9 mouse cellular contexts compared by ENCODE assay signal in the genomic region with DNA sequence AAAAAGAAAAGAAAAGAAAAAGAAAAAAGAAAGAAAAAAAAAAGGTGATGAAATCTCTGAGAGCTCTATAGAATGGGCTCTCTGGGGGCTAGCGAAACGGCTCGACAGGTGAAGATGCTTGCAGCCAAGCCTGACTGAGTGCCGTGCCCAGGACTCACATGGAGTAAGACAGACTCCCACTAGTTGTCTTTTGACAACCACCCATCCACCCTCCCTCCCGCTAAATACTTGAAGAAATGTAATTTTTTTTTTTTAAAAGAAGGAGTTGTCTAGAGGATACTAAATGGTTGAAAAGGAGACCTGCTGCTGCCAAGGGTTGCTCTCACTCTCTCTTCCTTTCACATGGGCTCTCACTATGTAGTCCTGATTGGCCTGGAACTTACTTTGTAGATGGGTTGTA. TPM values are rescaled to one million over a fixed set of nuclear protein-coding genes. Genes with fewer than 3 reads are reported as not detected.
A peak's percentile ranks its signal among the peaks of the same experiment; 100 is the strongest.
DNase-seq lines count a peak whose midpoint lies in the region; ATAC-seq lines count a peak whose summit lies in the region.
"Had no signal": no experiment of that assay in that cellular context is flagged by ENCODE, and none has a peak within 500 bp of the region (broad histone marks: within the 10 kb centered on the region; RNA-seq: fewer than 3 reads in every experiment).

No protein-coding gene starts in this region.

- intact Hi-C loops in heart, postnatal 36 days (cut with DNase I) = no loop called here

- H3K4me3 ChIP-seq in heart, embryonic 11.5 days (ENCODE audit: low read depth, low read length) = peak overlapping the region; percentile 99
- H3K4me3 ChIP-seq in ES-E14 (ENCODE audit: insufficient read depth in 1 of 2, low read depth in 1 of 2, low read length in 2 of 2, poor library complexity in 1 of 2, severe bottlenecking in 1 of 2) = peak overlapping the region; percentile 63 to 82; a peak in 3 of 4 replicates
- H3K4me3 ChIP-seq in hindbrain, embryonic 11.5 days (ENCODE audit: low read depth, low read length) = peak overlapping the region; percentile 97
- H3K4me3 ChIP-seq in macrophage (ENCODE audit: inconsistent target) = peak overlapping the region; percentile 34

- H3K27me3 ChIP-seq in heart, embryonic 11.5 days (ENCODE audit: control insufficient read depth, insufficient read depth, low read length) = peaks cover 6% of the 10 kb centered on the region; the same call in 1 of the 2 replicates
- H3K27me3 ChIP-seq in hindbrain, embryonic 11.5 days (ENCODE audit: control insufficient read depth, insufficient read depth, low read length) = no peaks in the 10 kb centered on the region

- no peaks in the 10 kb centered on the region for H3K36me3 ChIP-seq in heart, embryonic 11.5 days (ENCODE audit: control insufficient read depth, insufficient read depth, low read length)
- peaks cover 2% of the 10 kb centered on the region; the same call in 1 of the 2 replicates for H3K36me3 ChIP-seq in ES-E14 (ENCODE audit: control insufficient read depth, insufficient read depth, low read length, poor library complexity, severe bottlenecking)
- H3K36me3 ChIP-seq in hindbrain, embryonic 11.5 days (ENCODE audit: control insufficient read depth, insufficient read depth, low read length) = no peaks in the 10 kb centered on the region
- no peaks in the 10 kb centered on the region for H3K36me3 ChIP-seq in macrophage (ENCODE audit: inconsistent target)

- WGBS in heart, embryonic 11.5 days (ENCODE audit: insufficient replicate concordance) = 21% methylated on average over 5 of the region's 5 CpGs
- 19% methylated on average over 5 of the region's 5 CpGs for WGBS in hindbrain, embryonic 11.5 days
- WGBS in macrophage (ENCODE audit: missing documents) = 32% methylated on average over 5 of the region's 5 CpGs

- in situ Hi-C loops in ES-E14 (cut with MboI; ENCODE audit: low sequenced_read_pairs in 2 of 2, unreplicated experiment in 2 of 2) = no loop called here

- no peak for DNase-seq in heart, postnatal 36 days
- DNase-seq in ES-E14 (ENCODE audit: low read depth, low spot score) = no peak
- DNase-seq in hindbrain, embryonic 11.5 days (ENCODE audit: low spot score) = peak; percentile 5
- no peak for DNase-seq in c-Kit-positive CD71-positive TER-119-positive erythroid progenitor cells, embryonic 14.5 days (ENCODE audit: low spot score)
- DNase-seq in cerebellum, adult 11-12 months = no peak

- no peaks in the 10 kb centered on the region for H3K9me3 ChIP-seq in heart, embryonic 11.5 days (replicated peaks; ENCODE audit: control insufficient read depth, low read length)
- no peaks in the 10 kb centered on the region for H3K9me3 ChIP-seq in ES-E14 (ENCODE audit: control insufficient read depth, insufficient read depth, low read depth, low read length)
- no peaks in the 10 kb centered on the region for H3K9me3 ChIP-seq in hindbrain, embryonic 11.5 days (ENCODE audit: control insufficient read depth, low read length)

- H3K9ac ChIP-seq in heart, embryonic 11.5 days (ENCODE audit: low read depth, low read length) = peak overlapping the region; percentile 77
- no peak overlapping the region; the same call in 1 of the 2 replicates for H3K9ac ChIP-seq in ES-E14 (ENCODE audit: insufficient read depth, low read depth, low read length, poor library complexity, severe bottlenecking)
- H3K9ac ChIP-seq in hindbrain, embryonic 11.5 days (ENCODE audit: low read depth, low read length) = peak overlapping the region; percentile 40

- no peak for ATAC-seq in heart, embryonic 11.5 days (replicated peaks; ENCODE audit: insufficient number of reproducible peaks, low FRiP score, low TSS enrichment)
- no peak for ATAC-seq in hindbrain, embryonic 11.5 days (ENCODE audit: low FRiP score)
- ATAC-seq in megakaryocyte-erythroid progenitor cell, adult 5-6 weeks (replicated peaks; ENCODE audit: low FRiP score, low TSS enrichment, poor library complexity, severe bottlenecking) = no peak

- H3K4me1 ChIP-seq in heart, embryonic 11.5 days (ENCODE audit: control insufficient read depth, insufficient read depth, low read length) = peaks cover 19% of the 10 kb centered on the region
- H3K4me1 ChIP-seq in ES-E14 (ENCODE audit: control insufficient read depth in 2 of 2, insufficient read depth in 2 of 2, low read length in 2 of 2, poor library complexity in 1 of 2) = peaks cover 8 to 10% of the 10 kb centered on the region in 2 experiments; a peak in 3 of 4 replicates
- H3K4me1 ChIP-seq in hindbrain, embryonic 11.5 days (replicated peaks; ENCODE audit: control insufficient read depth, insufficient read depth, low read length) = peaks cover 3% of the 10 kb centered on the region; the same call in 1 of the 2 replicates

- peak overlapping the region; percentile 81 for H3K4me2 ChIP-seq in heart, embryonic 11.5 days
- peak overlapping the region; percentile 79 for H3K4me2 ChIP-seq in hindbrain, embryonic 11.5 days (replicated peaks; ENCODE audit: low read depth, low read length)

- H3K27ac ChIP-seq in heart, embryonic 11.5 days (ENCODE audit: low read depth, low read length) = peak overlapping the region; percentile 80
- H3K27ac ChIP-seq in ES-E14 (ENCODE audit: insufficient read depth, low read depth, low read length, poor library complexity, severe bottlenecking) (no peak overlapping the region), macrophage (0 out of 2 replicates have a peak overlapping the region, but pooled peaks have one; percentile 35)
- no peak overlapping the region for H3K27ac ChIP-seq in hindbrain, embryonic 11.5 days (ENCODE audit: low read depth, low read length)

- peaks cover 43% of the 10 kb centered on the region for H3K79me2 ChIP-seq in macrophage (ENCODE audit: inconsistent target)

RNA-seq across cellular contexts. Expression of gene Rab5c, which starts 0.7 kb away (rescaled TPM):
- 30.8 and 41.1 TPM in 2 replicates for polyA plus RNA-seq in heart, embryonic 11.5 days (2014; fragmentation: Nextera tagmentation; extraction: Ambion mirVana)
- total RNA-seq in heart, postnatal 36 days (2021) = 10 to 100 TPM; 54.3 to 62.1 TPM
- total RNA-seq in ES-E14 (2012; rRNA removed) = 83.8 and 124 TPM in 2 replicates
- 76.6 and 87.5 TPM in 2 replicates for polyA plus RNA-seq in hindbrain, embryonic 11.5 days (2014; fragmentation: Nextera tagmentation; extraction: Ambion mirVana)
- 100 to 1,000 TPM in 1 of 26 experiments, 10 to 100 TPM in 25; 39.2 to 102 (median 64.6) TPM for total RNA-seq in macrophage (2018; cell fraction: chromatin; rRNA removed)
- total RNA-seq in macrophage (2018; cell fraction: cytosol; rRNA removed) = 100 to 1,000 TPM; 286 to 464 (median 359) TPM
- total RNA-seq in macrophage (2018; cell fraction: nucleus; rRNA removed) = 100 to 1,000 TPM in 24 of 26 experiments, 10 to 100 TPM in 2; 81.7 to 239 (median 158) TPM
- 348 to 578 TPM (median 378 TPM) in 3 replicates for polyA plus RNA-seq in macrophage (2018)
- 77.5 and 147 TPM in 2 replicates for total RNA-seq in megakaryocyte-erythroid progenitor cell, adult 5-6 weeks (2014; fragmentation: Nextera tagmentation)
- 81.5 and 95.4 TPM in 2 replicates for total RNA-seq in megakaryocyte-erythroid progenitor cell, adult 5-6 weeks (2017)

RNA-seq across cellular contexts. Expression of gene Kcnh4, which starts 21.0 kb away (rescaled TPM):
- not detected in 2 replicates for polyA plus RNA-seq in heart, embryonic 11.5 days (2014; fragmentation: Nextera tagmentation; extraction: Ambion mirVana)
- not detected for total RNA-seq in heart, postnatal 36 days (2021)
- total RNA-seq in ES-E14 (2012; rRNA removed) = 0.45 and 0.48 TPM in 2 replicates
- polyA plus RNA-seq in hindbrain, embryonic 11.5 days (2014; fragmentation: Nextera tagmentation; extraction: Ambion mirVana) = 3.8 and 5.7 TPM in 2 replicates
- total RNA-seq in macrophage (2018; cell fraction: chromatin; rRNA removed) = 1 to 10 TPM in 3 of 26 experiments, under 1 TPM in 18, not detected in 5; 0.18 to 3.5 (median 0.32) TPM
- total RNA-seq in macrophage (2018; cell fraction: cytosol; rRNA removed) = under 1 TPM in 14 of 26 experiments, not detected in 12; 0.03 to 0.52 (median 0.06) TPM
- 1 to 10 TPM in 3 of 26 experiments, under 1 TPM in 12, not detected in 11; 0.10 to 2.2 (median 0.30) TPM for total RNA-seq in macrophage (2018; cell fraction: nucleus; rRNA removed)
- polyA plus RNA-seq in macrophage (2018) = not detected in 3 replicates
- 0.57 TPM in 1 of 2 replicates, not detected in the other for total RNA-seq in megakaryocyte-erythroid progenitor cell, adult 5-6 weeks (2014; fragmentation: Nextera tagmentation)
- not detected in 2 replicates for total RNA-seq in megakaryocyte-erythroid progenitor cell, adult 5-6 weeks (2017)

RNA-seq across cellular contexts. Expression of gene Hcrt, which starts 24.0 kb away (rescaled TPM):
- not detected in 2 replicates for polyA plus RNA-seq in heart, embryonic 11.5 days (2014; fragmentation: Nextera tagmentation; extraction: Ambion mirVana)
- not detected for total RNA-seq in heart, postnatal 36 days (2021)
- not detected in 2 replicates for total RNA-seq in ES-E14 (2012; rRNA removed)
- not detected in 2 replicates for polyA plus RNA-seq in hindbrain, embryonic 11.5 days (2014; fragmentation: Nextera tagmentation; extraction: Ambion mirVana)
- total RNA-seq in macrophage (2018; cell fraction: chromatin; rRNA removed) = not detected
- total RNA-seq in macrophage (2018; cell fraction: cytosol; rRNA removed) = not detected
- not detected for total RNA-seq in macrophage (2018; cell fraction: nucleus; rRNA removed)
- not detected in 3 replicates for polyA plus RNA-seq in macrophage (2018)
- not detected in 2 replicates for total RNA-seq in megakaryocyte-erythroid progenitor cell, adult 5-6 weeks (2014; fragmentation: Nextera tagmentation)
- not detected in 2 replicates for total RNA-seq in megakaryocyte-erythroid progenitor cell, adult 5-6 weeks (2017)
- polyA plus RNA-seq: large intestine, adult 2 months had no signal

RNA-seq across cellular contexts. Expression of gene Hspb9, which starts 25.1 kb away (rescaled TPM):
- polyA plus RNA-seq in heart, embryonic 11.5 days (2014; fragmentation: Nextera tagmentation; extraction: Ambion mirVana) = 0.37 TPM in 1 of 2 replicates, not detected in the other
- under 1 TPM in 1 of 2 experiments, not detected in 1; 0.43 TPM for total RNA-seq in heart, postnatal 36 days (2021)
- 0.49 and 1.6 TPM in 2 replicates for total RNA-seq in ES-E14 (2012; rRNA removed)
- polyA plus RNA-seq in hindbrain, embryonic 11.5 days (2014; fragmentation: Nextera tagmentation; extraction: Ambion mirVana) = 0.50 and 0.82 TPM in 2 replicates
- total RNA-seq in macrophage (2018; cell fraction: chromatin; rRNA removed) = 1 to 10 TPM in 6 of 26 experiments, not detected in 20; 1.5 to 3.3 (median 1.7) TPM
- under 1 TPM in 10 of 26 experiments, not detected in 16; 0.25 to 0.92 (median 0.34) TPM for total RNA-seq in macrophage (2018; cell fraction: cytosol; rRNA removed)
- 1 to 10 TPM in 8 of 26 experiments, under 1 TPM in 1, not detected in 17; 0.99 to 5.3 (median 3.1) TPM for total RNA-seq in macrophage (2018; cell fraction: nucleus; rRNA removed)
- polyA plus RNA-seq in macrophage (2018) = not detected in 3 replicates
- total RNA-seq in megakaryocyte-erythroid progenitor cell, adult 5-6 weeks (2014; fragmentation: Nextera tagmentation) = not detected in 2 replicates
- total RNA-seq in megakaryocyte-erythroid progenitor cell, adult 5-6 weeks (2017) = not detected in 2 replicates
- polyA plus RNA-seq: large intestine, adult 2 months had no signal

RNA-seq across cellular contexts. Expression of gene Kat2a, which starts 26.5 kb away (rescaled TPM):
- polyA plus RNA-seq in heart, embryonic 11.5 days (2014; fragmentation: Nextera tagmentation; extraction: Ambion mirVana) = 36.7 and 37.9 TPM in 2 replicates
- 10 to 100 TPM; 12.4 to 13.0 TPM for total RNA-seq in heart, postnatal 36 days (2021)
- total RNA-seq in ES-E14 (2012; rRNA removed) = 40.8 and 44.4 TPM in 2 replicates
- polyA plus RNA-seq in hindbrain, embryonic 11.5 days (2014; fragmentation: Nextera tagmentation; extraction: Ambion mirVana) = 47.2 and 50.3 TPM in 2 replicates
- total RNA-seq in macrophage (2018; cell fraction: chromatin; rRNA removed) = 10 to 100 TPM; 35.6 to 91.5 (median 59.1) TPM
- total RNA-seq in macrophage (2018; cell fraction: cytosol; rRNA removed) = 10 to 100 TPM; 11.8 to 23.7 (median 19.2) TPM
- 10 to 100 TPM; 16.9 to 85.9 (median 40.5) TPM for total RNA-seq in macrophage (2018; cell fraction: nucleus; rRNA removed)
- 22.4 to 41.0 TPM (median 23.3 TPM) in 3 replicates for polyA plus RNA-seq in macrophage (2018)
- 60.8 and 61.6 TPM in 2 replicates for total RNA-seq in megakaryocyte-erythroid progenitor cell, adult 5-6 weeks (2014; fragmentation: Nextera tagmentation)
- total RNA-seq in megakaryocyte-erythroid progenitor cell, adult 5-6 weeks (2017) = 15.2 and 30.5 TPM in 2 replicates

Comparison
In these comparisons a context has a peak if more than half of its experiments do, and no peak if none do; other contexts are left out.
1. H3K27ac ChIP-seq: peak in heart, embryonic 11.5 days (single experiment) and macrophage (single experiment); none in ES-E14 (single experiment) and hindbrain, embryonic 11.5 days (single experiment).
2. H3K4me3 ChIP-seq: peak in every context shown above with its lines; median percentile 99 in heart, embryonic 11.5 days; 97 in hindbrain, embryonic 11.5 days; 72 in ES-E14; 34 in macrophage.